Mouse (Mus musculus) stomach, postnatal 0 days (tissue): ENCODE data around the gene Hoxa9. TPM values are rescaled to one million over a fixed set of nuclear protein-coding genes. Genes with fewer than 3 reads are reported as not detected.

Experiments used
- ATAC-seq: fragments of 200-750 bp; cut with Nextera tagmentation; 2 replicates; pipeline ENCODE4 v1.8.0; 2017; ENCODE audit not compliant: low FRiP score, low TSS enrichment
- DNase-seq: peaks from one replicate; pipeline ENCODE4 v3.0.0-alpha.2; 2016; ENCODE audit warnings: low spot score
- H3K27ac ChIP-seq: fragments of 300-500 bp; sonication (generic); replicated peaks from 2 replicates; pipeline ENCODE4 v1.5.1; 2014; ENCODE audit warnings: mild to moderate bottlenecking, control low read depth
- H3K27me3 ChIP-seq: fragments of 300-500 bp; sonication (generic); 2 replicates; pipeline ENCODE4 v1.6.1; 2014; ENCODE audit warnings: low read length; ENCODE audit not compliant: control insufficient read depth, insufficient read depth
- H3K36me3 ChIP-seq: fragments of 300-500 bp; sonication (generic); 2 replicates; pipeline ENCODE4 v1.6.1; 2014; ENCODE audit warnings: low read length, mixed read lengths; ENCODE audit not compliant: control insufficient read depth, insufficient read depth
- H3K4me1 ChIP-seq: fragments of 300-500 bp; sonication (generic); replicated peaks from 2 replicates; pipeline ENCODE4 v1.6.1; 2014; ENCODE audit warnings: antibody characterized with exemption; ENCODE audit not compliant: control insufficient read depth, insufficient read depth
- H3K4me2 ChIP-seq: fragments of 300-500 bp; sonication (generic); replicated peaks from 2 replicates; pipeline ENCODE4 v1.6.1; 2014; ENCODE audit warnings: low read depth, mild to moderate bottlenecking, control low read depth, moderate library complexity
- H3K4me3 ChIP-seq: fragments of 300-500 bp; sonication (generic); 2 replicates; pipeline ENCODE4 v1.5.1; 2014; ENCODE audit warnings: low read depth, low read length, control low read depth
- H3K9ac ChIP-seq: fragments of 300-500 bp; sonication (generic); 2 replicates; pipeline ENCODE4 v1.6.1; 2014; ENCODE audit warnings: mild to moderate bottlenecking, low read length, control low read depth, mixed read lengths
- H3K9me3 ChIP-seq: fragments of 300-500 bp; sonication (generic); 2 replicates; pipeline ENCODE4 v1.6.1; 2016; ENCODE audit warnings: low read length; ENCODE audit not compliant: control insufficient read depth
- CTCF ChIP-seq: IDR thresholded peaks from 2 replicates; pipeline ENCODE4 v1.5.1; 2016; ENCODE audit warnings: antibody characterized with exemption, low read depth, mild to moderate bottlenecking, moderate library complexity
- EP300 ChIP-seq: optimal IDR thresholded peaks from 2 replicates; pipeline ENCODE3; 2016; ENCODE audit warnings: antibody characterized with exemption
- WGBS: fragments of 180-500 bp; shearing (Covaris S2); extraction: QIAGEN DNeasy Blood & Tissue Kit; methylation state at CpG from one replicate; pipeline ENCODE4 v1.1.7; 2014; 5-methylcytosine and 5-hydroxymethylcytosine counted together
- polyA plus RNA-seq: library from polyadenylated mRNA; unstranded; fragments of >200 nt; fragmentation: Nextera tagmentation; extraction: Ambion mirVana; gene quantifications from 2 replicates; pipeline ENCODE4 v1.2.1, GENCODE M21; 2015

The Hoxa9 gene
- polyA plus RNA-seq, 1 experiment from 2014 or later, result 0.13 TPM

- Histone ChIP-seq H3K27me3 (peaks cover 37% of the 10 kb centered on the region), H3K9ac (no peak overlapping the region), H3K4me3 (no peak overlapping the region), H3K4me1 (no peaks in the 10 kb centered on the region), H3K27ac (no peak overlapping the region), H3K36me3 (no peaks in the 10 kb centered on the region), H3K9me3 (no peaks in the 10 kb centered on the region), H3K4me2 (no peak overlapping the region)
- ATAC-seq (no peak), DNase-seq (no peak)
- TF ChIP-seq CTCF, result no peak
- TF ChIP-seq EP300, result no peak
- 4% methylated on average over 4 of the region's 4 CpGs for WGBS
Observed at GRCm38 (mm10) chr6:52249826-52250225, 18.9 kb upstream of the Hoxa9 start.

- no peak overlapping the region for H3K4me3 ChIP-seq
- H3K9ac ChIP-seq, result no peak overlapping the region
Observed at GRCm38 (mm10) chr6:52249415-52249738, 18.5 kb upstream of the Hoxa9 start.

DNA sequence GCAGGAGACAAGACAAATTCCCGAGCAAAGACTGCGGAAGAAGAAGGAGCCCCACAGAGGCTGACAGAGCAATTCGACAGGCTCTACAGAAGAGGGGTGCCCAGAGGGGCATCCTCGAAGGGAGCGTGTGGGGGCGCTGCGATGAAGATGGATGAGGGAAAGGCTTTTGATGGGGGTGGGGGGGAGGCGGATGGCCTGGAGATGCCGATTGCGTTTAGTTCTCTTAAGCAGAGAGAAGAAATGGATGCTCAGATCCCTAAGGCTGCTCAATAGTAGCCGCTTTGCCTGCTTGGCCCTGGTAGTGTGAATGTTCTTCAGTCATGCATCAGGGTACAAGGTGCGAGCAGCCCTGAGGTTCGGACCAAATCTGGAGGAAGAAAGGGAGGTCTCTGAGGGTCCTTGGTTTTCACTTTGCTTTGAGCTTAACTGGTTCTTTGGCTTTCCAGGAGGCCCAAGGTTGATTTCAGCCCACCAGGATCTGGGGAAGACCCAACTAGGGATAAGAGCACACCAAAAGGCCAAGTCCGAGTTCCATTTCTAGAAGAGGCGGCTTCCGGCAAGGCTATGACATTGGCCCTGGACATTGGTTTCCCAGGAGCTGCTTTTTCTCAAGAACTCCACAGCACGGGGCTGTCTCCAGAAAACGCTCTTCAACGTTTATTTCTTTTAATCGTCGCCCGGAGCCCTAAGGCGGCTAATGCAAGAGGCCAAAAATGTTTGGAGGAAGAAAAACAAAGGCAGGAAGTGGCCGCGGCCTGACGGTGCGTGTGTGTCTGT, 17.9 kb upstream of the Hoxa9 start:
- no peaks in the 10 kb centered on the region for H3K9me3 ChIP-seq
- ATAC-seq, result no peak
- TF ChIP-seq CTCF, result no peak
- TF ChIP-seq EP300, result no peak
- no peak overlapping the region for H3K4me2 ChIP-seq
- no peaks in the 10 kb centered on the region for H3K4me1 ChIP-seq
- H3K9ac ChIP-seq, result no peak overlapping the region
- H3K27me3 ChIP-seq, result peaks cover 36% of the 10 kb centered on the region
- no peak overlapping the region for H3K4me3 ChIP-seq
- 3% methylated on average over 27 of the region's 27 CpGs for WGBS
- no peaks in the 10 kb centered on the region for H3K36me3 ChIP-seq
- no peak overlapping the region for H3K27ac ChIP-seq
- no peak for DNase-seq

More at GRCm38 (mm10) chr6:52249415-52249738, 18.5 kb upstream of the Hoxa9 start:
- Histone ChIP-seq H3K27me3 (peaks cover 40% of the 10 kb centered on the region), H3K27ac (no peak overlapping the region), H3K4me2 (no peak overlapping the region), H3K9me3 (no peaks in the 10 kb centered on the region), H3K4me1 (no peaks in the 10 kb centered on the region), H3K36me3 (no peaks in the 10 kb centered on the region)
- TF ChIP-seq EP300 (no peak), CTCF (no peak)
- ATAC-seq (no peak), DNase-seq (no peak)
- WGBS, result 1% methylated on average over 16 of the region's 16 CpGs

DNA sequence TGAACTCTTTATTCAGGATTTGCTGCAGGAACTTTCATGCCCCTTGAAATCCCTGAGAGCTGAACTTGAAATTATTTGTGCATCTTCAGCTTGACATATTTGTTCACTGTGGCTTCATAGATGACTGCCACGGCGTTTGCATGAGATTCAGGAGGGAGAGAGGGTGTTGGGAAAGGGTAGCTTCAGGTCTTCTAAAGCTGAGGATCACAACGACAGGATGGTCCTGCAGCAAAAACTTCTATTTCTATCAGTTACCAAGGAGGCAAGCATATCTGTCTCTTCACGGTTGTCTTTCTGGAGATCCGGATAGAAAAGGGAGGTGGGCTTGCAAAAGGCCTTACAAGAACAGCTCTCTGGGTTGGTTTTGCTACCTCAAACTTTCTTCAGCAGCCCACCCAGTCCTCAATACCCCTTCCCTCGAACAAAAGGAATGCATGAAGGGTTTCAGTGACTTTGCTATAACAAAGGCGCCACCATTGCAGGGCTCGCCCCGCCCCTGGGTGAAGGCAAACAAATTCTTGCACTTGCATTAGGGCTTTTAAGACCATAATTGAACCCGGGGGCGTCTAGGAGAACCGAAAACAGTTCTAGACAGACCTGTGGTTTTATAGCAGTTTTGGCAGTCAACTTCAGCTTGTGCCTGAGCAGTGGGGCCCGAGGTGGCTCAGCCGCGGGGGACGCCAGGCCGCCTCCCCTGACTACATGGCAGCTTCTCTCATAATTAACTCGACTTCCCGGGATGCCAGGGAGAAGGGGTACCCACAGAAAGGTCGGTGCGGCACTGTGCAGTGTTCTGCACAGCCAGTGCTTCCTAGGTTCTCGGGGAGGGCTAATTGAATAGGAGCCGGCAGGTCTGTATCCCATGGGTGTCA, 17.1 kb upstream of the Hoxa9 start:
- Histone ChIP-seq H3K9me3 (no peaks in the 10 kb centered on the region), H3K4me2 (no peak overlapping the region), H3K4me3 (no peak overlapping the region), H3K27ac (no peak overlapping the region), H3K4me1 (no peaks in the 10 kb centered on the region), H3K36me3 (no peaks in the 10 kb centered on the region), H3K27me3 (peaks cover 42% of the 10 kb centered on the region), H3K9ac (no peak overlapping the region)
- ATAC-seq (no peak), DNase-seq (no peak)
- WGBS, result 3% methylated on average over 23 of the region's 23 CpGs
- TF ChIP-seq EP300 (no peak), CTCF (no peak)

DNA sequence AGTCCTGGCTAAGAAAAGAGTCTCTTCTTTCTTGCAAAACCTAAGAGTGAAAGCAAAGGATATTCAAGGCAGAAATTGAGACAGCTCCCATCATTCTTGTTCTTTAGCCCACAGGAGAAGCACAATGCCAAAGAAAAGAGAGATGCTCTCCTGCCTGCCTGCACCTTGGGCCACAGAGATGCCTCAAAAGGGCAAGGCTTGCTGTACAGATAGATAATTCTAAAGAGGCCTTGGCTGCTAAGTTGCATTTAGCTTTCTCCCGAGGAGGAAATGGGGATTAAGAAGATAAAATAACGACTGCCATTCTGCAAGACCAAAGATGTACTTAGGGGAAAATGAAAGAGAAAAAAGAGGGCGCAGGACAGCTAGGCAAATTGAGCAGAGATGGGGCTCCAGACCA, 16.0 kb upstream of the Hoxa9 start:
- Histone ChIP-seq H3K9ac (no peak overlapping the region), H3K4me3 (no peak overlapping the region), H3K4me1 (no peaks in the 10 kb centered on the region), H3K4me2 (no peak overlapping the region), H3K27ac (no peak overlapping the region), H3K36me3 (no peaks in the 10 kb centered on the region), H3K27me3 (peaks cover 45% of the 10 kb centered on the region), H3K9me3 (no peaks in the 10 kb centered on the region)
- DNase-seq, result no peak
- TF ChIP-seq EP300 (no peak), CTCF (no peak)
- WGBS, result 5% methylated on average over 3 of the region's 3 CpGs
- ATAC-seq, result no peak

GRCm38 (mm10) chr6:52246403-52246803, 15.5 kb upstream of the Hoxa9 start:
- Histone ChIP-seq H3K27ac (no peak overlapping the region), H3K36me3 (no peaks in the 10 kb centered on the region), H3K4me3 (no peak overlapping the region), H3K4me2 (no peak overlapping the region), H3K9ac (no peak overlapping the region), H3K27me3 (peaks cover 42% of the 10 kb centered on the region), H3K9me3 (no peaks in the 10 kb centered on the region), H3K4me1 (no peaks in the 10 kb centered on the region)
- ATAC-seq (no peak), DNase-seq (no peak)
- TF ChIP-seq EP300, result no peak
- TF ChIP-seq CTCF, result no peak
- 2% methylated on average over 26 of the region's 26 CpGs for WGBS
